Mouse (Mus musculus): ENCODE results near the gene Pdcd1lg2.

The Pdcd1lg2 gene

DNA sequence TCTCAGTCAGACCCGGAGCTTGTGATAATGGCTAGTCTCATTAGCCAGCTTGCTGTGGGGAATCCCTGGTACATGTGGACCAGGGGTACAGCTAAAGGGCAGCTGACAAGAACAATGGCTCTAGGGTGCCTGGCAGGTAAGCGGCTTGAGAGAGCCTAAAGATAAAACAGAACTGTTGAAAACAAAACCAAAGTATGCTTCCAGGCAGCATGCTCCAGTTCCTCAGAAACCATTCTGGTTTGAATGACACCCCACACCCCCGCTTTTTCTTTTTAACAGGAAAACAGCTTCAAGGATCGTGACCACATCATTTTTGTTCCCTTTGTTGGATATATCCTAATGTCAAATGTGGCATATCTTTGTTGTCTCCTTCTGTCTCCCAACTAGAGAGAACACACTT is at the start of gene Pdcd1lg2:
Pdcd1lg2 (plus strand) TSS at position 301 of the 400 bp plus-strand sequence.
- DNase-seq (ENCODE audit: extremely low read depth, low read depth) = no peak

DNA sequence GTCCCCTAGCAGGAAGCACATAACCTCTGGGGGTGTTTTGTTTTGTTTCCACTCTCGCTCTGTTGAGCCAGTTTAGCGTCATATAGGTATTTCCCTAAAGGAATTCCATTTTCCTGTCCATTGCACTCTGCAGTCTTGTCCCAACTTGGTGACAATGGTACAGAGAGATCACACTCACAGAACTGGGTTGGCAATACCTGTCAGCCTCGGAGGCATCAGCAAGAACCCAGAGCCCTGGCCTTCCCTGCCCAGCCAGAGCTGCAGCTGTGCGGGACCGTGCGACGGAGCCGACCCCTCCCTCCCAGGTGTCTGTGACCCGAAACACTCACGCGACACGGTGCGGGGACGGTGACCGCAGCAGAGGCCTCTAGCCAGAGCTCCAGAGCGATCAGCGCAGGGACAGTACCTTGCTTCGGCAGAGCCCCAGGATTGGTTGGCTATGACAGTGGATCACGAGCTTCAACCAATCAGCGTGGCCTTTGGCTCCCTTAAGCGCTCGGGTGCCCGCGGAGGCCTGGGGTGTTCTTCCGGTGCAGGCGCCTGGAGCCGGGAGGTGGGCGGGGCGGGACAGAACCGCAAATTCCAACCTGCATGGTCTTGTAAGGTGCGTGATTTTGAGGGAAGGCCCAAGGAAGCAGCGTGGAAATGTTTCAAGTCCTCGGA is 49.1 kb upstream of the Pdcd1lg2 start:
- peak; percentile 99 for DNase-seq (ENCODE audit: extremely low read depth, low read depth)

GRCm38 (mm10) chr19:29362173-29362930 is 48.4 kb upstream of the Pdcd1lg2 start:
- DNase-seq (ENCODE audit: extremely low read depth, low read depth) = no peak

- no peak for DNase-seq (ENCODE audit: extremely low read depth, low read depth)
Observed at GRCm38 (mm10) chr19:29363557-29363956, 47.2 kb upstream of the Pdcd1lg2 start.

- DNase-seq (ENCODE audit: extremely low read depth, low read depth) = no peak
Observed at GRCm38 (mm10) chr19:29364076-29364475, 46.6 kb upstream of the Pdcd1lg2 start.

GRCm38 (mm10) chr19:29365105-29365504 is 45.6 kb upstream of the Pdcd1lg2 start:
- DNase-seq (ENCODE audit: extremely low read depth, low read depth) = no peak

DNA sequence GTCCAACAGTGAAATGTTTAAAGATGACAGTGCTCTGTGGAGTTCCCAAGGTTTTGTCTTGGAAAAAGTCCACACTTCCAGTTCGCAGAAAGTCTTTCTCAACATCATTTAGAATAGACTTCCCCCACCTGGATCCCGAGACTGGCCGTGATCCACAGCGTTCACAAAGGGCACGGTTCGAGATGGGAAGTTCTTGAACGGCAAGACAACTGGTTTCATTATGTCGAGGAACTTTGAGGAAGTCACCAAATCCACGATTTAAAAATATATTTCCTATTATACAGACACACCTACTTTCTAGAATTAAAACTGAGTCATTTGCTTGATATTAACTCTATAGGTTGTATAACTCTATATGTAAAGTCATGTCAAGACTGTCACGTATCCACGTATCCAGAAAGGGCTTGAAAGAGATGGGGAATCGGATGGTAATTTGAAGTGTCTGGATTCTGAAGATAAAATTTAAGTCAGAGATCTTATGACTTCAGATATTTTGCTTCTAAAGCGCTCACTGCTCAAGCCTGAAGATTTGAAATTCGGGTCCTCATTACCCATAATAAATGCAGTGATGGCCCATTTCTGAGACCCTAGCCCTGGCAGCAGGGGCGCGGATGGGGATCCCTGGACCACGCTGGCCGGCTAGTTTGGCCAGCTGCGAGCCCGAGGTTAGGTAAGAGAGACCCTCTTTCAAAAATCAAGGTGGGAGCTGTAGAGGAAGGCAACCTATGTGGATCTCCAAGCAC is 44.3 kb upstream of the Pdcd1lg2 start:
- peak; percentile 80 for DNase-seq (ENCODE audit: extremely low read depth, low read depth)

- peak; percentile 100 for DNase-seq (ENCODE audit: extremely low read depth, low read depth)
Observed at GRCm38 (mm10) chr19:29366969-29367622, 43.6 kb upstream of the Pdcd1lg2 start, which contains the start of the genes Plgrkt and Cd274. Gene Plgrkt, minus strand, starts transcription at chr19:29367390. Gene Cd274, plus strand, starts transcription at chr19:29367455.

DNA sequence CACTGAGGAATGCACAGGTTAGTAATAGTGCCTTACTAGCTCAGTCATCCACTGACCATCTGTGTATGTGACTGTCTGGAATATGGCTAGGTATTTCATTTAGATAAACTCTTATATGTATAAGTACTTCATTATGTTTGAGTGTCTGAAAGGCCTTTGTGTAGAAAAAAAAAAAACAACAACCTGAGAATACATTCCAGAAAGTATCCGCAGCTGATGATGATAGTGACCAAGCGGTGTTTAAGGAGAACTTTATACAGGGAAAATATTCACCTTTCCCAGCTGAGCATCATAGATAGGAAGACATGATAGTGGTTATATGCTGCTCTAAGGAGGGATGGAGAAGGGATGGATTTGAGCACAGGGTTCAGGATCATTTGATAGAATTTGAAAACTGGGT is 42.7 kb upstream of the Pdcd1lg2 start:
- peak; percentile 32 for DNase-seq (ENCODE audit: extremely low read depth, low read depth)

- DNase-seq (ENCODE audit: extremely low read depth, low read depth) = peak; percentile 54
Observed at GRCm38 (mm10) chr19:29368671-29369309, 41.9 kb upstream of the Pdcd1lg2 start.

DNA sequence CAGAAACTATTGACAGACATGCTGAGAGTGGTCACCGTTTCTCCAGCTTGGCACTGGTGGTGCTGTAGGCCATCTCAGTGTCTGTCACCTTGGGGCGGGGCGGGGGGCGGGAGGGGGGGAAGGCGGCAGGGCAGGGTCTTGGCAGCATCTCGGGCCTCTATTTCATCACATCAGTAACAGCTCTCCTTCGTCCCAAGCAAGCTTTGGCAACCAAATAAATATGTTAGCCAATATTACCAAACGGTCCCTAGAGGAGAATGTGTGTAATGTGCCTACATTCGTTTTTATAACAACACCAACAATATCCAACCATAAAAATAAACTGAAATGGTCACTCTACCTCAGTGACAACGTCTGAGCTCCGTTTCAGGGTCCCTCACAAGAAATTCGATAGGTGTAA is 40.6 kb upstream of the Pdcd1lg2 start:
- DNase-seq (ENCODE audit: extremely low read depth, low read depth) = peak; percentile 57

- peak; percentile 77 for DNase-seq (ENCODE audit: extremely low read depth, low read depth)
Observed at GRCm38 (mm10) chr19:29370545-29371283, 40.0 kb upstream of the Pdcd1lg2 start.

DNA sequence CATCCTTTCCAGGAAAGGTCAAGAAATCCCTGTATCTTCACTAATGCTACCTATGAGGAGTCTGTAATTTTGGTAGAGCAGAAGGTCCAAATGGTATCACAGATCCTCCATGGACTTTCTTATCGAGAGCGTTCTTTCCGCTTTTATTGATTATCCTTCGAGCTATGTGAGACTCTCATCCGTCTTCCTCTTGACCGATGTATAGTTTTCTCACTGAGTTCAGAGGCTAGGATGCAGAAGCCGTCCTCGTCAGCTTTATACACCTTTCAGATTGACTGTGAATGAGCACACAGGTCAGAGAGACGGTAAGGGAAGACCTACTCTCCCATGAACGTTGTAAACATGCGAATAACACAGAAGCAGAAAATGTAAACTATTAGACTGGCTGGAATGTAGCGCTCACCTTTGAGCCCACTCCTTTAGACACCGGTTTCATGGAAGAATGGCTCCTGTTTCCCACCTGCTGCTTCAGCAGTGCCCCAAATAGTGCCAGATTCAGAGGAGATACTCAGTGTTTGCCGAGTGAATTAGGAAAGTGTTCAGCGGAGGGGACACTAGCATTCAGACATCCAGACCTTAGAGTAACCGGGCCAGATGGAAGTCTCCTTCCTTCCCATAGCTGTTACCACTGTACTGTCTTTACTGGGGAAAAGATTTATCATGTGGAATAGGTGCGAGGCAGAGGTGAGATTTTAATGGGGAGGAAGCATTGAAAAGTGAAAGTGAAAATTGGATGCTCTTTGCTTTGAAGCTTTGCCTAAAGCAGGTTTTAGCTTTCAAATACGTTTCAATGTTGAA is 39.2 kb upstream of the Pdcd1lg2 start:
- DNase-seq (ENCODE audit: extremely low read depth, low read depth) = peak; percentile 55

DNA sequence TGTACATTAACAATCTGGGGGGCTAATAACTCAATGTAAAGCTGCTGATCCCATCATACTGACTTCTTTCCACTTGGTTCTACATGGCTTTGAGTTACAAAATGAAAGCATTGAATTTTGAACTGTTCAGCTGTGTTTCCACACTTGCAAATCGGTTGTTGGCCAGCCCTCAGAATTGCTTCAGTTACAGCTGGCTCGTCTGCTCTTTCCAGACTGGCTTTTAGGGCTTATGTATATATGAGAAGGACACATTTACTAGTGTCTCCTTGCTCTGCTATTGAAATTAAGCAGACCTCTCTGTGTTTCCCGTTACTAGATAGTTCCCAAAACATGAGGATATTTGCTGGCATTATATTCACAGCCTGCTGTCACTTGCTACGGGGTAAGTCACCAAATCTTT is 38.6 kb upstream of the Pdcd1lg2 start:
- DNase-seq (ENCODE audit: extremely low read depth, low read depth) = peak; percentile 59

DNA sequence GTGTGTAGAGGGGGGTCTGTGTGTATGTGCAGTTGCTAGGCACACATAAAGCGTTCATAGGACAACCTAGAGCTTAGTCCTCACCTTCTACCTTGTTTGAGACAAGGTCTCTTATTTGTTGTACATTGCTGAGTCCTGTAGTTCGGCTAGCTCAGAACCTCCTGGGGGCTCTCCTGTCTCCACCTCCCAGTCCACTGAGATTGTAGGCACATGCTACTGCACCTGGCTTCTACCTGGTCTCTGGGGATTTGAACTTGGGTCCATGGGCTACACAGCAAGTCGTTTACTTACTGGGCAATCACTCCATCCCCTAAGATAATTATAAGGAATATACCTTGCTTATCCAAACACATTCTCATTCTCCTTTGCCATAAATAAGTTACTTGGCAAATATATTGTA is 38.1 kb upstream of the Pdcd1lg2 start:
- no peak for DNase-seq (ENCODE audit: extremely low read depth, low read depth)

GRCm38 (mm10) chr19:29373438-29373837 is 37.3 kb upstream of the Pdcd1lg2 start:
- no peak for DNase-seq (ENCODE audit: extremely low read depth, low read depth)

DNA sequence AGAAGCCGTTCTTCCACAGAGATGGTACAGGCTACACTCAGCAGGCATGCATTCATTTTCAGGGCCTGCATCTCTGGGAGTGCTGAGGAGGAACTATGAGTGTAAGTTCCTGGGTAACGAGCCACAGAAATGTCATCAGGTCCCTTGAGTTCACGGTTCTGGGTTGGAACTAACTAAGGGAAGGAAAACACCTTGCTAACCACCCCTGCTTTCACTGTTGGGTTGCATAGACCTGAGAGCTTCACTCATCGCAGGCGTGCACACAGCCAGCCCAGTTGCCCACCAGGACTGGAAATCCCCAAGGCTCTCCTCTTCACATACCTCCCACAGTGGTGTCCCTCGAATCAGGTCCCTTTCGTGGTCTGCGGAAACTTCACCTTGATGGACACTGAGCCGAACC is 35.8 kb upstream of the Pdcd1lg2 start:
- DNase-seq (ENCODE audit: extremely low read depth, low read depth) = no peak

- no peak for DNase-seq (ENCODE audit: extremely low read depth, low read depth)
Observed at GRCm38 (mm10) chr19:29376382-29376781, 34.3 kb upstream of the Pdcd1lg2 start.

GRCm38 (mm10) chr19:29379839-29380603 is 30.7 kb upstream of the Pdcd1lg2 start:
- no peak for DNase-seq (ENCODE audit: extremely low read depth, low read depth)

All from MEL-GATA-1-ER (cell line).